Mouse (Mus musculus) Patski (cell line): ENCODE results near the gene Spred1. TPM values are rescaled to one million over a fixed set of nuclear protein-coding genes. Genes with fewer than 3 reads are reported as not detected.

Experiments used
- ATAC-seq: fragments of 100-300 bp; one replicate; pipeline ENCODE4 v1.8.0; 2021
- CTCF ChIA-PET: fragments of 350-600 bp; sonication (Branson Sonifier 250); formaldehyde crosslinking; loops from one replicate; lab custom pipeline; 2022; ENCODE audit warnings: inconsistent platforms; lab: Charles Lee
- POLR2A ChIA-PET: fragments of 350-600 bp; sonication (Branson Sonifier 250); formaldehyde crosslinking; loops from one replicate; lab custom pipeline; 2022; ENCODE audit warnings: antibody characterized with exemption, inconsistent platforms; lab: Charles Lee
- DNase-seq: peaks from one replicate; pipeline ENCODE4 v3.0.0-alpha.2; 2011; ENCODE audit warnings: low read depth, low spot score
- H3K27me3 ChIP-seq: fragments of 371-371 bp; one replicate; pipeline ENCODE4 v1.5.1; 2021
- CTCF ChIP-seq: fragments of 100-300 bp; IDR thresholded peaks from one replicate; pipeline ENCODE4 v1.5.1; 2021
- in situ Hi-C: fragments of 300-500 bp; cut with MboI; formaldehyde crosslinking; loops from 3 replicates; pipeline ENCODE4 v1.11.1; 2018; ENCODE audit warnings: low pct_unique_long_range_greater_than_20kb, mixed read lengths
- polyA plus RNA-seq: library from polyadenylated mRNA; unstranded; gene quantifications from one replicate; pipeline ENCODE4 v1.2.3, GENCODE M21; 2021

Gene Spred1
- polyA plus RNA-seq, 1 experiment from 2014 or later: 43.9 TPM

GRCm38 (mm10) chr2:117131910-117132309 is 10.7 kb downstream of the Spred1 start:
- CTCF ChIA-PET: no interaction called here
- in situ Hi-C loops: loop anchor here (25.0 kb wide), 1 partner anchor 1070 kb away; the partner anchor contains the start of gene Meis2
- no peak for DNase-seq
- ATAC-seq: no peak
- POLR2A ChIA-PET: no interaction called here
- TF ChIP-seq CTCF: no peak
- no peaks in the 10 kb centered on the region for H3K27me3 ChIP-seq

- ChIA-PET CTCF (no interaction called here), POLR2A (no interaction called here)
- in situ Hi-C loops: loop anchor here (25.0 kb wide), 1 partner anchor 1071 kb away; the partner anchor contains the start of gene Meis2
- ATAC-seq (no peak), DNase-seq (no peak)
- no peak for TF ChIP-seq CTCF
- H3K27me3 ChIP-seq: no peaks in the 10 kb centered on the region
Measured at GRCm38 (mm10) chr2:117133541-117133940, 12.4 kb downstream of the Spred1 start.

GRCm38 (mm10) chr2:117137751-117138150 is 16.6 kb downstream of the Spred1 start:
- no peaks in the 10 kb centered on the region for H3K27me3 ChIP-seq
- CTCF ChIA-PET: interaction anchor here (0.6 to 1.2 kb wide), 2 partner anchors 18 to 41 kb away, joined by 3 read pairs; no protein-coding TSS in a partner anchor
- in situ Hi-C loops: loop anchor here (25.0 kb wide), 1 partner anchor 1075 kb away; the partner anchor contains the start of gene Meis2
- TF ChIP-seq CTCF: no peak
- ATAC-seq: no peak
- POLR2A ChIA-PET: interaction anchor here (0.7 kb wide), 1 partner anchor 9 kb away, joined by 3 read pairs; no protein-coding TSS in a partner anchor
- no peak for DNase-seq

- in situ Hi-C loops: loop anchor here (25.0 kb wide), 1 partner anchor 1077 kb away; the partner anchor contains the start of gene Meis2
- no peaks in the 10 kb centered on the region for H3K27me3 ChIP-seq
- no peak for DNase-seq
- ChIA-PET CTCF (interaction anchor here (1.2 kb wide), 1 partner anchor 42 kb away, joined by 3 read pairs; no protein-coding TSS in a partner anchor), POLR2A (interaction anchor here (0.7 to 1.4 kb wide), 2 partner anchors 9 to 60 kb away, joined by 3 to 4 read pairs; no protein-coding TSS in a partner anchor)
- ATAC-seq: no peak
- TF ChIP-seq CTCF: no peak
Measured at GRCm38 (mm10) chr2:117138932-117139331, 17.8 kb downstream of the Spred1 start.

- in situ Hi-C loops: loop anchor here (25.0 kb wide), 1 partner anchor 1078 kb away; the partner anchor contains the start of gene Meis2
- DNase-seq (no peak), ATAC-seq (no peak)
- H3K27me3 ChIP-seq: no peaks in the 10 kb centered on the region
- ChIA-PET POLR2A (interaction anchor here (0.6 to 1.4 kb wide), 2 partner anchors 8 to 1557 kb away, joined by 3 to 4 read pairs; no protein-coding TSS in a partner anchor), CTCF (no interaction called here)
- TF ChIP-seq CTCF: no peak
Measured at GRCm38 (mm10) chr2:117139977-117140376, 18.8 kb downstream of the Spred1 start.

- in situ Hi-C loops: loop anchor here (25.0 kb wide), 1 partner anchor 1081 kb away; the partner anchor contains the start of gene Meis2
- no peaks in the 10 kb centered on the region for H3K27me3 ChIP-seq
- ChIA-PET CTCF (no interaction called here), POLR2A (interaction anchor here (1.3 kb wide), 1 partner anchor 11 kb away, joined by 3 read pairs; no protein-coding TSS in a partner anchor)
- ATAC-seq: no peak
- no peak for TF ChIP-seq CTCF
- no peak for DNase-seq
Measured at GRCm38 (mm10) chr2:117143106-117143505, 21.9 kb downstream of the Spred1 start.

- POLR2A ChIA-PET: interaction anchor here (0.9 kb wide), 1 partner anchor 17 kb away, joined by 3 read pairs; no protein-coding TSS in a partner anchor
- ATAC-seq (no peak), DNase-seq (no peak)
- CTCF ChIA-PET: interaction anchor here (0.9 to 2.2 kb wide), 2 partner anchors 18 kb away, joined by 3 to 5 read pairs; no protein-coding TSS in a partner anchor
- no peaks in the 10 kb centered on the region for H3K27me3 ChIP-seq
- in situ Hi-C loops: loop anchor here (25.0 kb wide), 1 partner anchor 1084 kb away; the partner anchor contains the start of gene Meis2
- TF ChIP-seq CTCF: no peak
Measured at GRCm38 (mm10) chr2:117146026-117146425, 24.9 kb downstream of the Spred1 start.

- in situ Hi-C loops: loop anchor here (25.0 kb wide), 1 partner anchor 1084 kb away; the partner anchor contains the start of gene Meis2
- CTCF ChIA-PET: interaction anchor here (0.9 to 2.2 kb wide), 2 partner anchors 17 to 18 kb away, joined by 3 to 5 read pairs; no protein-coding TSS in a partner anchor
Measured at GRCm38 (mm10) chr2:117146617-117147016, 25.4 kb downstream of the Spred1 start.

GRCm38 (mm10) chr2:117152161-117152560 is 31.0 kb downstream of the Spred1 start:
- ChIA-PET POLR2A (no interaction called here), CTCF (no interaction called here)
- in situ Hi-C loops: no loop called here
- no peaks in the 10 kb centered on the region for H3K27me3 ChIP-seq
- TF ChIP-seq CTCF: no peak
- ATAC-seq: no peak
- no peak for DNase-seq

More at GRCm38 (mm10) chr2:117146617-117147016, 25.4 kb downstream of the Spred1 start:
- H3K27me3 ChIP-seq: no peaks in the 10 kb centered on the region
- ATAC-seq: no peak
- TF ChIP-seq CTCF: no peak
- POLR2A ChIA-PET: interaction anchor here (0.9 to 1.0 kb wide), 2 partner anchors 8 to 18 kb away, joined by 3 read pairs; no protein-coding TSS in a partner anchor
- no peak for DNase-seq

GRCm38 (mm10) chr2:117168379-117168778 is 47.2 kb downstream of the Spred1 start:
- no peak for DNase-seq
- ChIA-PET CTCF (no interaction called here), POLR2A (no interaction called here)
- no peak for TF ChIP-seq CTCF
- in situ Hi-C loops: no loop called here
- no peaks in the 10 kb centered on the region for H3K27me3 ChIP-seq
- ATAC-seq: no peak

- POLR2A ChIA-PET: no interaction called here
- no peak for ATAC-seq
- DNase-seq: no peak
- in situ Hi-C loops: no loop called here
- no peaks in the 10 kb centered on the region for H3K27me3 ChIP-seq
- no peak for TF ChIP-seq CTCF
- CTCF ChIA-PET: no interaction called here
Measured at GRCm38 (mm10) chr2:117169037-117169436, 47.9 kb downstream of the Spred1 start.
